Mouse (Mus musculus): ENCODE measurements around the gene Ccdc90b. TPM values are rescaled to one million over a fixed set of nuclear protein-coding genes. Genes with fewer than 3 reads are reported as not detected.

Ccdc90b gene
- 10 to 100 TPM; 13.8 to 14.1 TPM for total RNA-seq (2021)

DNA sequence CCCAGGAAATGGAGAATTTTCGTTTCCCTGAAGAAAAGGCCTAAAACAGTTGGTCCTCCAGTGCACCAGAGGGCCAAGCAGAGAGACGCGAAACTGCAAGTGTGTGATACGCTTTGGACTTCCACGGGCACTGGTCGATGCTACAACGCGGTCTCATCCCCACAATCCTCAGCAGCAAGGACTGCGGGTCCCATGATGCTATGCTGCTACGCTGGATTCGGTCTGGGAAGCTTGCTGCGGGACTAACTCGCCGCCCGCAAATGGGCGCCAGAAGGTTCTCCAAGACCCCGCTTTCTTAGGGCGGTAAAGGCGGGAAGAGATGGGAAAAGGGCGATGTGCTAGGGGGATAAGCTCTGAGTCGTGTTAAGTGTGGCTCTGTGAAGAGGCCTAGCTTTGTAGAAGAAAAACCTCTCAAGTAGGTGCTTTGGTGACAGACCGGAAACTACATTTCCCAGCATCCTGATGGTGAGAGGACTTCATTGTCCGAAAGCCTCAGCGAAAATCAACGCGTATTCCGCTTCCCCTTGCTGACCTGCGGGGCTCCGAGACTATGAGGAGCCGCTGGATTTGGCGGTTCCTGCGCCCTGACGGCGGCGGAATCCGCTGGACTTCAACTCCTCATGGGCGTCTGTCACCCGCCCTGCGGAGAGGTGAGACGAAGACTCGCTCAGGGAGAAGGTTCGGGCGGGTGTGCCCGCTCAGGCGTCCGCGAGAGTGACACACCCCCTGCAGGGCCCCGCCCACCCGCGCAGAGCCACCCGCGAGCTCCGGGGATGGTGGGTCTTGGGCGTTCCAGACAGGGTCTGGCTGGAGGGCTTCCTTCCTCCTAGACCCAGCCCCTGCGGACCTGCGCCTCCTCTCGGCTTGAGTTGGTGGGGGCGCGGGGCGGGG, at the start of gene Ccdc90b:
Ccdc90b (plus strand) TSS at position 164 of the 891 bp plus-strand sequence.
- DNase-seq (ENCODE audit: extremely low spot score in 1 of 2, low spot score in 1 of 2), result peak; percentile 70 to 88

DNA sequence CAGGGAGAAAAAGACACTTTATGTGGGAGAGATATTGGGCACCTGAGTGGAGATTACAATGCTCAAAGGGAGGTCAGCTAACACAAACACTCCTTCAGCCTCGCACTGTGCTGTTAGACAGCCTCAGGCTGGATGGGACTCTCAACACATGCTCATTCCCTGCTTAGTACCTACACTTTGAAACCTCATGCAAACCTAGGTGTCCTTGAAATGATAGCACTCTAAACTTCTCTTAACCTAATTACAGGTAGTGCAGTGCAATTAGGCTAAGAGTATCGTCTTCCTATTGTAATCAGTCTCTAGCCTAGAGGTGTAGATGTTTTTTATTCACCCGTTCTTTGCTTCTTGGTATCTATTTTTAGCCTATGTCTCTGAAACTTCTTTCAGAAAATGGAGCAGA, 40.6 kb upstream of the Ccdc90b start:
- DNase-seq (ENCODE audit: extremely low spot score in 1 of 2, low spot score in 1 of 2), result no peak

DNA sequence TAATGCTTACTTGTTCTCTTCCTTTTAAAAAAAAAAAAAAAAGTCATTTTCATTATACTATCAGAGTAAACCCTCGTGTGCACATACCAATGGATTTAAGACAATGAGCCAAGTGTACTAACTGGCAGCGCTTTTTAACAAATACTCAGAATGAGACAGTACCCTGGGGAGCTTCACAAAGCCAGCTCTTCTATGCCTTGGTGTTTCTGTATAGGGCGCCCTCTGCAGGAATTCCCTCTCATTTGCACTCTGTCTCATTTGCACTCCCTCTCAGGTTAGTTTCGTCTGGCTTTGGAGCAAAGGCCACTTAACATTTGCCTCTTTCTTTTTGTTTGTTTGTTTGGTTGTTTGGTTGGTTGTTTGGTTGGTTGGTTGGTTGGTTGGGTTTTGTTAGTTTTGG, 40.1 kb upstream of the Ccdc90b start:
- peak in 1 of 2 experiments; percentile 28 for DNase-seq (ENCODE audit: extremely low spot score in 1 of 2, low spot score in 1 of 2)

DNA sequence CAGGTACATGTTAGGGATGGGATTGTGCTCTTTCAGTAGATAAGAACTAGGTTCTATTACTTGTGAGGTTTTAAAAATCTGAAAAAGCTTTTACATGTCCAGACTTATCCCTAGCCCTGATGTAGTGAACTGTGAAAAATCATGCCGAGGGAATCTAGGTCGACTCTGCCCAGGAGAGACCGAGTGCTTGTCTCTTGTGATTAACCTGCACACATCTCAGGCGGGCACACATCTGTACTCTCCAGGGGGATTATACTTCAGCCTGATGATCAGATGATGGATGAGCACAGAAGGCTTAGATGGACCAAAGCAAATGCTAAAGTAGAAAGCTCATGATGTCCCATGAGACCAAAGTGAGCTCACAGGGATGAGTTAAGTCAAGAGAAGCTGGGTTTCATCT, 31.7 kb upstream of the Ccdc90b start:
- no peak for DNase-seq (ENCODE audit: extremely low spot score in 1 of 2, low spot score in 1 of 2)

DNA sequence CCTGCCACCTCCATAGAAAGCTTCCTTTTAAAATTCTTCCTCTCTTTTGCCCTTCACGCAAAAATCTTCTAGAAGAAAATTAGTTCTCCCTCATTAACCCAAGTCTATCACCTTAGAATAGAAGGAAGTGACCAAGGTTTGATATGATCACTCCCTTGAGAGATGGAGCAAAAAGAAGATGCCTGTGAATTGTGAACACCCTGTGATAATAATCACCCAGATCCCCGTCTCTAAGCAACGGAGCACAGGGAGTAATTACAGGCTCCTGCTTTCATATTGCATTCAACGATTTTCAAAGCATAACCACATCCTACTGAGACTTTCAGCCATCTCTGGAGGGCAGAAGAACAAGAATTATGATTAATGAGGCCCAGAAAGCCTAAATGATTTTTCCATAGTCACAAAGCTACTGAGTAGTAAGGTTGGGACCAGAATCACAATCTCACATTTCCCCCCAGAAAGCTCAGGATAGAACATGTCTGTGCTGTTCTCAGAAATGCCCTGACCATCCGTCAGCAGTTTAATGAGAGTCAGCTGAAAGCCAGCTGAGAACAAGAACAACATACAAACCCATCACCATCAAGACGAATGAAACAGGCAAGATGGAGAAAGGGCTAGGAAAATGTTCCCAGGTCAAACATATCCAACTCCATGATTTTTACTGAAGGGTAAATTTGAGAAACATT, 28.5 kb upstream of the Ccdc90b start:
- DNase-seq (ENCODE audit: extremely low spot score in 1 of 2, low spot score in 1 of 2), result no peak

DNA sequence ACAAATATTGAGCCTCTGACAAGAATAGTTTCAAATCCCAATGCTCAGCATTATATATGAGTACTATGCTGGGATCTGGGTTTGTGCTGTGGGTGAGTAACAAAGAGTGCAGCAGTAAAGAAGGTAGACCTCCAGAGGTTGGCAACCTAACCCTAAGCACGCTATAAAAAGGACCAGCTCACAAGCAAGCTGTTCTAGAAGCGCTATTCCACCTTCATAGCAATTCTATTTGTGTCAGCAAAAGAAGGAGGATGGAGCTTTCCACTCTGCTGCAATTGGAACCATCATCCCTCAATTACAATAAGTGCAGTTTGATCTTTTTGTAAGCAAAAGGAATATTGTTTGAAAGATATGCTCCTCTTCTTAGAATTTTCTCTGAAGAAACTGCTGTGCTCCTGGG, 14.2 kb upstream of the Ccdc90b start:
- no peak for DNase-seq (ENCODE audit: extremely low spot score in 1 of 2, low spot score in 1 of 2)

DNA sequence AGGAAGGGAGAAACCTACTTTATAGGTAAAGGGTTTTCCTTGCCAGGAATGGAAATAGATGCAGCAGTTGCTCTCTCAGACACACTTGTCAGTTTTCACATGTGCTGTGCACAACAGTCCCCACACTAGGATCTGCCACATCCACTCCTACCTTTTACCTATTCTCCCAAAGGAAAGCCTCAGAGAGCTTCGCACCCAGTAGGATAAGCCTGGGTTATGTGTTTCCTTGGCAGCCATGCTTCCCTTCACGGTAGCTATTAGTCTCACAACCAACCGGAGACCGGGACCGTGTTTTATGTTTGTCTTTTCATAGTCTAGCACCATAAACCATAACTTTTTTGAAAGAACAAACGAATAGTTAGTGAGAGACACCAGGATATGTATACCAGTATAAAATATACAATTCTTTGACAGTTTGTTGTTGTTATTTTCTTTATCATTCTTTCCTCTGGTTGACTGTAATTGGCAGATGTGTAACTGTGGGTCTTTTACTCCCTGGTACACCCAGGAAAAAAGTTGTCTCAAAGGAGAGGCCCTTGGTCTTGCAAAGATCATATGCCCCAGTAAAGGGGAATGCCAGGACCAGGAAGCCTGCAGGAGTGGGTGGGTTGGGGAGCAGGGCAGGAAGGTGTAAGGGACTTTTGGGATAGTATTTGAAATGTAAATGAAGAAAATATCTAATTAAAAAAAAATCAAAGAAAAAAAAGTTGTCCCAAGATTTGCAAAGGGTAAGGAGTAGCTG, 10.5 kb upstream of the Ccdc90b start:
- DNase-seq (ENCODE audit: extremely low spot score in 1 of 2, low spot score in 1 of 2), result no peak

DNA sequence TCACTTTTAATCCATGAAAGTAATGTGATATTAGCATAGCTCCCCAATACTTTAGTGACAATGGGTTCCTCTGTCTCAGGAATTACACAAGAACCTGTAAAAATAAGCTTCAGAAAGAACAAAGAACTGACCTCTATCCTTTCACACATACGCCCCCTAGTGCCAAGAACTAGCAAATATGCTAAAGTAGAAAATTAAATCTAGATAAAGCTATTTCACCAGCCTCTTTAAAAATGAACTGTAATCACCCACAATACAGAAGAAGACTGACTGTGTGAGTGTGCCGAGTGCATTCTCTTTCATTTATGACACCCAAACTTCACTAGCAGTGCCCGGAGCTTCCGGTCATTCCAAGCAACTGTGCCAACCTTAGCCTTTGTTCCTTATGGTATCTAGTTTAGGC, 10.0 kb upstream of the Ccdc90b start:
- DNase-seq (ENCODE audit: extremely low spot score in 1 of 2, low spot score in 1 of 2), result no peak

DNA sequence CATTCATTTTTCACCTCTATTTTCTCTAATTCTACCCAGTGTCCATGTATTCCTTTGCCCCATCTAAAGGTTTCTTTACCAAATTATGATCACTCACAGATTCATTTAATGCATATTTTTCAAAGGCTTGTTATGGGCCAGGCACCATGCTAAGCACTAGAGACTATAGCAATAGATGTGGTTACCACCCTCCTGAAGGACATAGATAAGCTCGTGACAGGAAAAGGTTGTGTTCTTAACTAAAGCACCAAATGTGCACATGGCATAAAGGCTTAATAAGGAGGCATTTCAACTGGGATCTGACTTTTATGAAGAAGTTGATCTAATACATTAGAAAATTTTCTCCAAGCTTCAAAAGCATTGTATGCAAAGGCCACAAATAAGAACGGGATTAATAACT, 2.2 kb upstream of the Ccdc90b start:
- no peak for DNase-seq (ENCODE audit: extremely low spot score in 1 of 2, low spot score in 1 of 2)

DNA sequence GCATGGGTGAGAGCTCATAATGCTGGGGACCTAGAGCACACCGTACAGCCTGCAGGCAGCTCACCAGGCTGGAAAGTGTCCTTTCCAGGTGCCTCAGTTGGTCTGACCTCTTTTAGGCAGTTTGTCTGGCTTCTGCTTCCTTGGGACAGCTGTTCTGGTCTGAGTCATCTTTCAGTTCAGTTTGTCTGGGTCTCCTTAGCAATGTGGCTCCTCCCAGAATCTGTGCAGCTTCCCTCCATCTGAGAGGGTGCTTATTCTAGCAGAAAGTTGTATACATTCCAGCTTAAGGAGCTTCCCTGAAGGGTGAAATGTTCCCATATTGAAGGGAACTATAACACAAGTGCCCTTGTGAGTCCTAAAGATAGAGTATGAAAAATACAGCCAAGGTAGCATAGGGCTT, 5.8 kb downstream of the Ccdc90b start:
- DNase-seq (ENCODE audit: extremely low spot score in 1 of 2, low spot score in 1 of 2), result no peak

DNA sequence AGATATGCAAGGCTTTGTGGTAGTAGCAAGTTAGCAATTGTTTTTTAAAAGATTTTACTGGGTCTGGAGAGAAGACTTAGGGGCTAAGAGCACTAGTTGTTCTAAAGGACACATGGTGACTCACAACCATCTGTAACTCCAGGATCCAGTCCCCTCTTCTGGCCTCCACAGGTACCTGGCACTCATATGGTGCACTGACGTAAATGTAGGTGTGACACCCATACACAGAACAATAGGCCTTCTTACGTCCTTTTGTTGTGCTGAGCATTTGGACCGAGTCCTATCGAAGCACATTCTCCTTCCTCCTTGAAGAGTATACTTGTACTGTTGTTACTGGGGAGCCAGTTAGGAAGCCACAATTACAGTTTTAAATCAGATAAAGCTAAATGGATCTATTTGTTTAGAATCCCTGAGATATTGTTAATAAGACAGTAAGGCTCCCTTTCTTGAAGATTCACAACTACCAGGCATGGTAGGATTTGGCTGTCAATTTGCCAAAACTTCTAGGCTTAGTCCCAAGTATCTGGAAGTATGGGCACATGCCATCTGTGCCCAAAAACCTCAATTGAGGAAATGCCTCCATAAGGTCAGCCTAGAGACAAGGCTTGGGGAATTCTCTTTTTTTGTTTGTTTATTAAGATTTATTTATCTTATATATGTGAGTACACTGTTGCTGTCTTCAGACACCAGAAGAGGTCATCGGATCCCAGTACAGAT, 19.7 kb downstream of the Ccdc90b start:
- no peak for DNase-seq (ENCODE audit: extremely low spot score in 1 of 2, low spot score in 1 of 2)

DNA sequence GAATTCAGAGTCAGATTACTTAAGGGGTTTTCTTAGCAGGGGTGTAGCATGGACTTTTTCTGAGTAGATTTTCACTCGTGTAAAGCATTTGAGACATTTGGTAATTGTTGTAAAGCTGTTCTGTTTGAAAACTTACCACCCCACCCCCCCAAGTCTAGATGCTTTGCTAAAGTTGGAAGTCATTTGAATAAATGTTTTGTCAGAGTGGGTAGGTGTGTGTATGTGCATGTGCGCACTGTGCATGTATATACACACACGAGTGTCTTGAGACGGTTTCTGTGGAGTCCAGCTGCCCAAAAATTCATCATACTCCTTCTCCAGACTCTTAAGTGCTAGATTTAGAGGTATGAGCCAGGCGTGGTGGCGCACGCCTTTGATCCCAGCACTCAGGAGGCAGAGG, 22.6 kb downstream of the Ccdc90b start:
- DNase-seq (ENCODE audit: extremely low spot score in 1 of 2, low spot score in 1 of 2), result no peak

DNA sequence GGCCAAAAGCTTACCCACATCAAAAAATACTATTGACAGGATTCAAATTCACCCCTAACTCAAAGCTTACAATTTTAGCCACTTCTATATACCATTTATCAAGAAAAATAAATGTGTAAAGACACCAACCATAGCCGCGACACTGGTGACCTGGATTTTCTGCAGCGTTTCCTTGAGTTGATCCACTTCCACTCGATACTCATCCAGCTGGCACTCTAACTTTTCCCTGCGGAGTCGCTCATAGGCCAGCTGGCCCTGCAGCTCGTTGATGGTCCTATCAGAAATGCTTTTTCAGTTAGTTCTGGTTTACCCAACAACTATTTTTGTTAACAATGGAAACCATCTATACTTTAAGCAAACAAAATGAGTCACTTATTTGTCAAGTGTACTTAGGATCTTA, 29.0 kb downstream of the Ccdc90b start:
- no peak for DNase-seq (ENCODE audit: extremely low spot score in 1 of 2, low spot score in 1 of 2)

DNA sequence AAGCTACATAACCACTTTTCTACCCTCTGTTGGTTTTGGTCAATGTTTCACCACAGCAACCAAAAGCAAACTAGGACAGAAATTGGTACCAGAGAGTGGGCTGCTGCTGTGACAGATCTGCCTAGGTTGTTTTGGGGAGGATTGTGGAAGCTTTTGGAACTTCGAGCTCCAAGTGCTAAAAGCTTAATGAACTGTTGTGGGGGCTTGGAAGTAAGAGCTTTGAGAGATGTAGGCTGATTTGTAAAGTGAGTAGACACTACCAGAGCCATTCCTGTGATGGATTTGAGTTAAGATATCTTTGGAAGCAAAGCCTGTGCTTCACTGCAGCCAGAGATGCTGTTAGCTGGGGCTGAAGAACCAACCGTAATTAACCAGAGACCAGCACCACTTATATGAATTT, 29.9 kb downstream of the Ccdc90b start:
- no peak for DNase-seq (ENCODE audit: extremely low spot score in 1 of 2, low spot score in 1 of 2)

DNA sequence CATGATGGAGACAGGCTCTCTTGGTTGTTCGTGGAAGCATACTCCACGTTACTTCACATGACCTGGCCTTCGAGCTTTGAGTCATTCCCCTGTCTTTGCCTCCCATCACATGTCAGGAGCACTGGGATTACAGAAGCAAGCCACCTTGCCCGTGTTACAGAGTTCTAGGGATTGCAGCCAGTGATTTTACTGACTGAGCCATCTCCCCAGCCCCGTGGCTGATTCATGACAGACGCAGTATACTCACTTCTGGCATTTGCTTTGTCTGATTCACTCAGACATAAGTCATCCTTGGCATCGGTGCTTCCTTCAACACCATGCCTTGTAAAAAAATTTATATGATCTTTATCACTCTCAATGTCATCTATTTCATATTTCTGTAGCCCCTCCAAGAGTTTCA, 44.0 kb downstream of the Ccdc90b start:
- DNase-seq (ENCODE audit: extremely low spot score in 1 of 2, low spot score in 1 of 2), result no peak

DNA sequence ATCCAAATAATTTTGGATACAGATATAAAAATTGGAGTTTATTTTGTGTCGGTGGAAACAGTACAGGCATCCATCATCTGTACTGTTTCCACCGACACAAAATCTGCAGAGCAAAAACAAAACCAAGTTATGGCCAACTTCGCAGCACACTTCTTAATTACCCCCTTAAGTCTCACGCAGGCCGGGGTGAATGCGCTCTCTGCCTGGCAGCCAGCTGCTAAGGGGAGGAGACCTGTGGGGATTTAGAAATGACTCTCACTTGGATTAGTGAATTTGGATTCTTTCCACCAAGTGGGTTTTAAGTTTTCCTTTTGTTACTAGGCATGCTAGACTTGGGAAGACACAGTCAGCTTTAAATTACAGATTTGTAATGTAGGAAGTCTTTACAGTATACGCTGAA, 49.9 kb downstream of the Ccdc90b start:
- no peak for DNase-seq (ENCODE audit: extremely low spot score in 1 of 2, low spot score in 1 of 2)

DNA sequence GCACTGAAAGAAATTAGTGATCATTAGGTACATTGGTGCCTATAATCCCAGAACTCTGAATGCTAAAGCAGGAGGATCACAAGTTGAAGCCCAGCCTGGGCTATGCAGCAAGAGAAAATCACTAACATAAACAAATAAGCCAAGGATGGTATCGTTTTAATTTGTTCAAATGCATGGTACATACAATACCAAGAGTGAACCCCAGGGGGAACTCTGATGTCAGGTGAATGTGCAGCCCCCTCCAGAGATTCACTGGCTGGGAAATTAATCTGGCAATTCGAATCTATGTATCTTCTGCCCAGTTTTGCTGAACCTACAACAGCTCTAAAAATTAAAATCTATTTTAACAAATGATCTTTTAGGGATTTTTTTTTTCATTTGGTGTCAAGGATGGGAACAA, 63.5 kb downstream of the Ccdc90b start:
- DNase-seq (ENCODE audit: extremely low spot score in 1 of 2, low spot score in 1 of 2), result no peak

DNA sequence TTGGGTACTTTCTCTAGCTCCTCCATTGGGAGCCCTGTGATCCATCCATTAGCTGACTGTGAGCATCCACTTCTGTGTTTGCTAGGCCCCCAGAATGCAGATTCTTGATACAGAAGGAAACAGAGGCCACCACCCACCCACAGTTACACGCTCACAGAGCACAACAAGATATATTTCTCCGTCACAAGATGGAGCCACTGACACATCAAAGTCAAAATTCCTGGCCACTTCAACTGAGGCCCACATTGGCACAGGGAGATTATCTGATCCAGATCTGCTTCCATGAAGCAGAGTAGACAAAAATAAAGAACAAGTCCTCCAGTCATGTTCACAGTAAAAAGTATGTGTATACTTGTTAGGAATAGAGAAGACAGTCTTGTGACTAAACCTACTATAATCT, 69.2 kb downstream of the Ccdc90b start:
- DNase-seq (ENCODE audit: extremely low spot score in 1 of 2, low spot score in 1 of 2), result no peak
